12 mouse cellular contexts compared by ENCODE assay signal in genomic region chr15:78576284-78576810, GRCm38 (mm10). TPM values are rescaled to one million over a fixed set of nuclear protein-coding genes. Genes with fewer than 3 reads are reported as not detected.
"Had no signal": no experiment of that assay in that cellular context is flagged by ENCODE, and none has a peak within 500 bp of the region (broad histone marks: within the 10 kb centered on the region; RNA-seq: fewer than 3 reads in every experiment).

No protein-coding gene starts in this region.

- DNase-seq: kidney, adult 9 months; kidney, postnatal 10 days; left cerebral cortex, postnatal 4 days; lung, adult 18-20 months; midbrain, embryonic 14.5 days; spleen, adult 18-20 months; thymus, adult 18-20 months had no signal

RNA-seq across cellular contexts. Expression of gene Rac2, which starts 3.8 kb away (rescaled TPM):
- polyA plus RNA-seq: myocyte had no signal

RNA-seq across cellular contexts. Expression of gene Sstr3, which starts 31.9 kb away (rescaled TPM):
- total RNA-seq: megakaryocyte progenitor cell, adult 5-6 weeks; neutrophil, adult 5-6 weeks had no signal
- polyA plus RNA-seq: limb, embryonic 13.5 days; liver, adult 2 months; myocyte had no signal
